In the genomic region with DNA sequence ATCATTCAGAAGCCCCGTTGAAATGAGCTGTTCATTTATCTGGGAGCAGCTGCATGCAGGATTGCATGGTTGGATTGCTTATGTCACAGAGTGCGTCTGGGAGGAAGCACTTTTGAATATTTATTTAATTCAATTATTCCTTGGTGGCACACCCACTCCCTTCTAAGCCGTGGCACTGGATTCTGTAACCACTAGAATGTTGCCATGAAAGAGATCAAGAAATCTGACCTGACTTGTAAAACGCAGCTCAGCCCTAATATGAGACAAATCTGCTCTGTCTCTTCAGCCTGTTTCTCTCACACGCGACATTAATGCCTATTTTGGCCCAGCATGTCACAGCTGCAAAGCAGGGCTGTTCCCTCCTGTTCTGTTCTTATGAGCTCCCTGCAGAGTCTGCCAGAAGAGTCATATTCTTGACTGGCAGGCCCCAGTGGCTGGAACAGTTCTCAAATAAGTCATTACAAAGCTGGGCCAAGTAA, we compare ENCODE assay signal across 9 mouse cellular contexts.
DNase-seq lines count a peak whose midpoint lies in the region; ATAC-seq lines count a peak whose summit lies in the region.
"Had no signal": no experiment of that assay in that cellular context is flagged by ENCODE, and none has a peak within 500 bp of the region (broad histone marks: within the 10 kb centered on the region; RNA-seq: fewer than 3 reads in every experiment).

No protein-coding gene starts in this region.

- peak overlapping the region; percentile 30; the same call in 1 of the 2 replicates for H3K27ac ChIP-seq in embryonic facial prominence, embryonic 10.5 days (replicated peaks)
- peak overlapping the region; percentile 45 for H3K27ac ChIP-seq in midbrain, embryonic 15.5 days
- H3K27ac ChIP-seq: liver, embryonic 13.5 days had no signal

- intact Hi-C loops in left cerebral cortex, postnatal 36 days (cut with DNase I): no loop called here

- DNase-seq in kidney, postnatal 14 days: peak; percentile 25
- DNase-seq in kidney, postnatal 36 days: no peak
- DNase-seq in embryonic facial prominence, embryonic 10.5 days (ENCODE audit: low spot score): no peak
- DNase-seq in gastrocnemius, postnatal 10 days: peak; percentile 35
- DNase-seq in ovary, postnatal 36 days (ENCODE audit: low spot score): no peak
- no peak for DNase-seq in cerebellum, adult 9-10 months
- no peak for DNase-seq in left cerebral cortex, postnatal 36 days (ENCODE audit: low spot score in 2 of 2)
- DNase-seq: liver, embryonic 13.5 days had no signal

- ATAC-seq in midbrain, embryonic 15.5 days (replicated peaks): peak; percentile 76

- H3K4me1 ChIP-seq in embryonic facial prominence, embryonic 10.5 days: peaks cover 19% of the 10 kb centered on the region
- peaks cover 19% of the 10 kb centered on the region for H3K4me1 ChIP-seq in midbrain, embryonic 15.5 days
- H3K4me1 ChIP-seq: liver, embryonic 13.5 days had no signal

- H3K4me3 ChIP-seq in embryonic facial prominence, embryonic 10.5 days: no peak overlapping the region
- H3K4me3 ChIP-seq in midbrain, embryonic 15.5 days: no peak overlapping the region
- H3K4me3 ChIP-seq: liver, embryonic 13.5 days had no signal

- peak overlapping the region; percentile 7 for H3K4me2 ChIP-seq in midbrain, embryonic 15.5 days
- H3K4me2 ChIP-seq: liver, embryonic 13.5 days had no signal

- H3K9ac ChIP-seq in midbrain, embryonic 15.5 days: no peak overlapping the region
- H3K9ac ChIP-seq: liver, embryonic 13.5 days had no signal

- 60% methylated on average over 6 of the region's 6 CpGs for WGBS in embryonic facial prominence, embryonic 10.5 days
- WGBS in midbrain, embryonic 15.5 days: 17% methylated on average over 6 of the region's 6 CpGs

- H3K36me3 ChIP-seq in embryonic facial prominence, embryonic 10.5 days (replicated peaks): no peaks in the 10 kb centered on the region
- H3K36me3 ChIP-seq in midbrain, embryonic 15.5 days (replicated peaks): no peaks in the 10 kb centered on the region
- H3K36me3 ChIP-seq: liver, embryonic 13.5 days had no signal

- no peaks in the 10 kb centered on the region for H3K9me3 ChIP-seq in embryonic facial prominence, embryonic 10.5 days
- H3K9me3 ChIP-seq in midbrain, embryonic 15.5 days: no peaks in the 10 kb centered on the region
- H3K9me3 ChIP-seq: liver, embryonic 13.5 days had no signal

- no peaks in the 10 kb centered on the region for H3K27me3 ChIP-seq in embryonic facial prominence, embryonic 10.5 days (replicated peaks; ENCODE audit: low read depth, poor library complexity, severe bottlenecking)
- H3K27me3 ChIP-seq in midbrain, embryonic 15.5 days (replicated peaks): no peaks in the 10 kb centered on the region
- H3K27me3 ChIP-seq: liver, embryonic 13.5 days had no signal

Comparison
In these comparisons a context has a peak if more than half of its experiments do, and no peak if none do; other contexts are left out.
1. DNase-seq: peak in kidney, postnatal 14 days (single experiment) and gastrocnemius, postnatal 10 days (single experiment); none in kidney, postnatal 36 days (0 of 2), embryonic facial prominence, embryonic 10.5 days (single experiment), ovary, postnatal 36 days (single experiment), cerebellum, adult 9-10 months (single experiment) and left cerebral cortex, postnatal 36 days (0 of 2).